Mouse (Mus musculus): ENCODE data around the gene Khdrbs1. TPM values are rescaled to one million over a fixed set of nuclear protein-coding genes. Genes with fewer than 3 reads are reported as not detected.
"Not testable (repeated sequence)": the region's sequence is repeated elsewhere in the genome, so short reads cannot be mapped to it uniquely, and the experiment has no call there.

Khdrbs1 gene
- 92.1 and 122 TPM in 2 replicates for total RNA-seq (2017)

DNA sequence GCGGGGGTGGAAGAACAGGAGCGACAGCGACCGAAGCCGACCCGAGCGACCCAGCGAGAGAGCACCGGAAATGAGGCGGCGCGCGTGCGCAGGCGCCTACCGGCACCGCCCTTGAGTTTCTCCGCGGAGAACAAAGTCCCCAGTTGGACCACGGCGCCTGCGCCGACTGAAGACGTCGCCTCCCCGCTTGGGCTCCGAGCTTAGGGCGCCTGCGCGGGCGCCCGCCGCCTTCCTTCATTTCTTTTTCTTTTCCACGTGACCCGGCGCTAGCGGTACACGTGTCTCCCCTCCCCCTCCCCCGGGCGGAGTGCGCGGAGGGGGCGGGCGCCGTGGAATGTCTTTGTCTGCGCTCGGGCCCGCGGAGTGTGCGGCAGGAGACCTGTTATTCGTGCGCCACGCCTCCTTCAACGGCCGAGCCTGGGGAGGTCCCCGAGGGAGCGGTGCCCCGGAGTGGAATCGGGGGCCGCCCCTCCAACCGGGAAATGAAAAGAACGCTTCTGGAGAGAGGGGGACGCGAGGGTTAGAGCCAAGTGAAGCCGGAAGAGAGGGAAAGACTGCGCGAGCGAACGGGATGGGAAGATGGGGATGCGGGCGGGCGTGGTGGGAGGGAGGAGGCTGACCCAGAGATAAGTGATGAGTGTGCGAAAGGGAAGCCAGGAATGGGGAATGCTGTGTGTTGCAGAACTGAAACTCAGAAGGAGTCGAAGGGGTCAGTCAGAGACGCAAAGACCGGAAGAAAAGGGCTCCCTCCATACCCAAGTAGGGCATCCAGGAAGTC lies at the start of gene Khdrbs1:
Gene Khdrbs1 (minus strand): TSS at position 72 of the 778 bp plus-strand sequence.
- ATAC-seq (replicated peaks in 1 of 2; ENCODE audit: insufficient read depth in 1 of 2, low FRiP score in 2 of 2, low TSS enrichment in 1 of 2, low read depth in 1 of 2, poor library complexity in 2 of 2, severe bottlenecking in 2 of 2), result peak; percentile 81 to 88

GRCm38 (mm10) chr4:129791399-129791798 lies 49.3 kb upstream of the Khdrbs1 start:
- ATAC-seq (replicated peaks in 1 of 2; ENCODE audit: insufficient read depth in 1 of 2, low FRiP score in 2 of 2, low TSS enrichment in 1 of 2, low read depth in 1 of 2, poor library complexity in 2 of 2, severe bottlenecking in 2 of 2), result no peak

- no peak for ATAC-seq (replicated peaks in 1 of 2; ENCODE audit: insufficient read depth in 1 of 2, low FRiP score in 2 of 2, low TSS enrichment in 1 of 2, low read depth in 1 of 2, poor library complexity in 2 of 2, severe bottlenecking in 2 of 2)
Measured at GRCm38 (mm10) chr4:129790475-129790874, 48.4 kb upstream of the Khdrbs1 start.

DNA sequence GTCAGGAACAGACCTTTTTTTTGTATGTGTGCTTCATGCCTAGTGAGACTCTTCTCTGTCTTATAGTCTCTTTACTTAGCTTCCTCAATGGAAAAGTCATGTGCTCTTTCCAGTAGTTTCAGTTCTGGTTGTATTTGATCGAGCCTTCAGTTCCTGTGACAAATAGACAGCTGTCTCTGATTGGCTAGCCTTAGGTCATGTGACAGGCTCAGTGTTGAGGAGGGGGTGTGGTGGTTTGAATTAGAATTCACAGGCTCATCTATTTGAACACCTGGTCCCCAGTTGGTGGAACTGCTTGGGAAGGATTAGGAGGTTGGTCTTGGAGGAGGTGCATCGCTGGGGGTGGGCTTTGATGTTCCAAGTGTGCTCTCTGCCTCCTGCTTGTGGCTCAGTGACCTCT lies 47.5 kb upstream of the Khdrbs1 start:
- no peak for ATAC-seq (replicated peaks in 1 of 2; ENCODE audit: insufficient read depth in 1 of 2, low FRiP score in 2 of 2, low TSS enrichment in 1 of 2, low read depth in 1 of 2, poor library complexity in 2 of 2, severe bottlenecking in 2 of 2)

DNA sequence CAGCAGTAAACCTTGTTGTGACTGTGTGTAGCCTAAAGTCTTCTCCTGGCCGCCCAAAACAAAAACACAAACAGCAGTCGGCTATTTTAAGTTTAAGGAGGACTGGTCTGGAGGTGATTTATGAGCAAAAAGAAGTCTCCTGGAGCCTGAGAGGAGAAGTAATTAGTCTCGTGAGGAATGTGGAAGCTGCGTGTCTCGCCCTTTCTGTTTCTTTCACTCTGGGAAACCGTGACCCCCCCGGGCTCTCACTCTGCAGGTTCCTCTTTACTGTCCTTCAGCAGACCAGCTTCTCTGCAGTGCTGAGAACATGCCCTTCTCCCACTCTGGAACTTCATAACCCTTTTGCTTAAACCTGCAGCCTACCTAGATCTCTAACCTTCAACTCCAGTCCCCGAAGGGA lies 46.6 kb upstream of the Khdrbs1 start:
- ATAC-seq (replicated peaks in 1 of 2; ENCODE audit: insufficient read depth in 1 of 2, low FRiP score in 2 of 2, low TSS enrichment in 1 of 2, low read depth in 1 of 2, poor library complexity in 2 of 2, severe bottlenecking in 2 of 2), result peak; percentile 81

DNA sequence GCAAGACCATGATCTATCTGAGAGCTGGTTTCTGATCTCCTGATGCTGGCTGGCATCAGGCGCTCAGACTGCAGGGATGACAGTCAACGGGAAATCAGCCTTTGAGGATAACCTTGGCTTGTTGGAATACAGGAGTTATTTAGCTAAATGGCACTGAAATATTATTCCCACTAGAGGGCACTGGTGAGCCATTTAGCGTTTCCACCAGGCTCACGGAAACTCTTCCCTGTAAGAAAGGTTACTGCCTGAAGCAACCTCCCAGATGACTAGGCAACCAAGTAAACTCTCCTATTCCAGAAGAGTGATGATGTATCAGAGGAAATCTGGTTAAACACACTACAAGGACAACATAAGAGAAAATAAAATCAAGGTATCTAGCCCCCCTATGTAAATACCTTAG lies 43.1 kb upstream of the Khdrbs1 start:
- peak; percentile 14 to 64; a peak in 2 of 4 replicates for ATAC-seq (replicated peaks in 1 of 2; ENCODE audit: insufficient read depth in 1 of 2, low FRiP score in 2 of 2, low TSS enrichment in 1 of 2, low read depth in 1 of 2, poor library complexity in 2 of 2, severe bottlenecking in 2 of 2)

- ATAC-seq (replicated peaks in 1 of 2; ENCODE audit: insufficient read depth in 1 of 2, low FRiP score in 2 of 2, low TSS enrichment in 1 of 2, low read depth in 1 of 2, poor library complexity in 2 of 2, severe bottlenecking in 2 of 2), result no peak
Measured at GRCm38 (mm10) chr4:129783506-129783905, 41.4 kb upstream of the Khdrbs1 start.

DNA sequence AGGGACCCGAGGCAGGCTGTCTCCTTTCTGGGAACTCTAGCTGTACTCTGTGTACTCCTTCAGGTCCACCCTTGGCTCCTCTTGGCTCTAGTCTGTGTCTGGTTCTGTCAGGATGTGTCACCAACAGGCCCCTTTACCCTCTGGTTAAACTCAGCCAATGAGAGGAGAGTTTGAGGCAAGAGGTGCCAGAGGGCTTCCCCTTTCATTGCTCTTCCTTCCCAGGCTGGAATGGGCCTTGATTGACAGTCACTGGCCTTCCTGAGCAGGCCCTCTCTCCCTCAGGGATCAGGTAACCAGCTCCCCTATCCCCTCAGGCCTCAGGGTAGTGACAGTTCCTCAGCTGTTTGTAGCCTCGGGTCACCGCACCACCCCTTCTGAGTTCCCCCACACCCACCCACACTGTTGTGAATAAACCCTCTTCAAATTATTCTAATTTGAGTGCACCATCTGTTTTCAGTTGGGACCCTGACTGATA lies 40.8 kb upstream of the Khdrbs1 start:
- ATAC-seq (replicated peaks in 1 of 2; ENCODE audit: insufficient read depth in 1 of 2, low FRiP score in 2 of 2, low TSS enrichment in 1 of 2, low read depth in 1 of 2, poor library complexity in 2 of 2, severe bottlenecking in 2 of 2), result no peak

DNA sequence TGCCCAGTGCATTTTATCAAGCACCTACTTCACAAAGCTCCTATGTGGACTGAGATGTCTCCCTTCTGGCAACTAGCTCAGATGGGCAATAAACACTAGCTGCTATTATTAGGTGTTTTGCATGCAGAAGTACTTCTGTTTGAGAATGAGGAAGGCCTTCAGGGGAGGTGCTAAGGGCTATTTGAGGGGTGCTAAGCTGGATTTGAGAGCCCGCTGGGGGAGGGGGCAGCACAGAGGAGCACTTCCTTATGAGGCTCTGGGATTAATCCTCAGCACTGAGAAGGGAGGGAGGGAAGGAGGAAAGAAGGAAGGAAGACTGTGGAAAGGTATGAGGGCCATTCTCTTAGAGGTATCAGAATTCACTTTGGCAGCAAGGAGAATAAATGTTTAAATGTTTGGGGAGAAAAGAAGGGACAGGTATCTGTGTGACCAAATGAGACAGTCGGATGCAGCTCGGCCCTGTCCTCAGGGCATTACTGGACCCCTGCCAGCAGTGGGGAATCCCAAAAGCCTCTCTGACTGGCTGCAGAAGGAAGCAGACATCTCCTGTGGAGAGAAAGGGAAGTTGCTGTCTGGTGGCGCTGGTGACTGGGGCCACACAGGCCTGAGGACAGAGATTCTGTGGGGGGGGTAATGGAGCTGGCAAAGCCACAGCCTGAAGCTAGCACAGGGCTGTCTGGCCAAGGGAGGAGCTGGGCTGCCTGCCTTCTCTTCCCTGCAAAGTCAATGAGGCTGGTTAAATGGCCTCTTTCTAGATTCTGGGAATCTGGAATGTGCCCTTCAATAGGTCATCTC lies 40.0 kb upstream of the Khdrbs1 start:
- peak; percentile 90 to 92 for ATAC-seq (replicated peaks in 1 of 2; ENCODE audit: insufficient read depth in 1 of 2, low FRiP score in 2 of 2, low TSS enrichment in 1 of 2, low read depth in 1 of 2, poor library complexity in 2 of 2, severe bottlenecking in 2 of 2)

- ATAC-seq (replicated peaks in 1 of 2; ENCODE audit: insufficient read depth in 1 of 2, low FRiP score in 2 of 2, low TSS enrichment in 1 of 2, low read depth in 1 of 2, poor library complexity in 2 of 2, severe bottlenecking in 2 of 2), result peak; percentile 51 to 63; a peak in 3 of 4 replicates
Measured at GRCm38 (mm10) chr4:129771672-129772521, 29.8 kb upstream of the Khdrbs1 start.

GRCm38 (mm10) chr4:129771314-129771671 lies 29.2 kb upstream of the Khdrbs1 start:
- ATAC-seq (replicated peaks in 1 of 2; ENCODE audit: insufficient read depth in 1 of 2, low FRiP score in 2 of 2, low TSS enrichment in 1 of 2, low read depth in 1 of 2, poor library complexity in 2 of 2, severe bottlenecking in 2 of 2), result peak in 1 of 2 experiments; percentile 37; a peak in 1 of 4 replicates

- no peak for ATAC-seq (replicated peaks in 1 of 2; ENCODE audit: insufficient read depth in 1 of 2, low FRiP score in 2 of 2, low TSS enrichment in 1 of 2, low read depth in 1 of 2, poor library complexity in 2 of 2, severe bottlenecking in 2 of 2)
Measured at GRCm38 (mm10) chr4:129770600-129770999, 28.5 kb upstream of the Khdrbs1 start.

GRCm38 (mm10) chr4:129768742-129769141 lies 26.6 kb upstream of the Khdrbs1 start:
- not testable (repeated sequence) for ATAC-seq (replicated peaks in 1 of 2; ENCODE audit: insufficient read depth in 1 of 2, low FRiP score in 2 of 2, low TSS enrichment in 1 of 2, low read depth in 1 of 2, poor library complexity in 2 of 2, severe bottlenecking in 2 of 2)

- no peak for ATAC-seq (replicated peaks in 1 of 2; ENCODE audit: insufficient read depth in 1 of 2, low FRiP score in 2 of 2, low TSS enrichment in 1 of 2, low read depth in 1 of 2, poor library complexity in 2 of 2, severe bottlenecking in 2 of 2)
Measured at GRCm38 (mm10) chr4:129767782-129768181, 25.7 kb upstream of the Khdrbs1 start.

- no peak for ATAC-seq (replicated peaks in 1 of 2; ENCODE audit: insufficient read depth in 1 of 2, low FRiP score in 2 of 2, low TSS enrichment in 1 of 2, low read depth in 1 of 2, poor library complexity in 2 of 2, severe bottlenecking in 2 of 2)
Measured at GRCm38 (mm10) chr4:129765351-129765750, 23.2 kb upstream of the Khdrbs1 start.

GRCm38 (mm10) chr4:129762496-129762895 lies 20.4 kb upstream of the Khdrbs1 start:
- not testable (repeated sequence) for ATAC-seq (replicated peaks in 1 of 2; ENCODE audit: insufficient read depth in 1 of 2, low FRiP score in 2 of 2, low TSS enrichment in 1 of 2, low read depth in 1 of 2, poor library complexity in 2 of 2, severe bottlenecking in 2 of 2)

DNA sequence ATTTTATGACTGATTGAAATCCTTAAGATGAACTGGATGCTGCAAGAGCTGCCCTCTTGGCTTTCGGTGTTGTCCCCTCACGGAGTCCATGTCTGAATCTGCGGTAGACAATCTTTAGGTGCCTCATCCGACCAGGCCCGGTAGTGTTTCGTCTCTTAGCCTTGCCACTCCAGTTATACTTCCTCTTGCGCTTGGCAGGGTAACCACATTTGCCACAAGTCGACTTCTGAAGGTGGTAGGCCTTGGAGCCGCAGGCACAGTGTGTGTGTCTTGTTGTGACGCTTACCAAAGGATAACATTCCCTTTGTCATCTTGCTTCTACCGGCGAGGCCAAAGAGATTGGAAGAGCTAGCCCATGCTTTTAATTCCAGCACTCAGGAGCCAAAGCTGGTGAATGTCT lies 19.5 kb upstream of the Khdrbs1 start:
- ATAC-seq (replicated peaks in 1 of 2; ENCODE audit: insufficient read depth in 1 of 2, low FRiP score in 2 of 2, low TSS enrichment in 1 of 2, low read depth in 1 of 2, poor library complexity in 2 of 2, severe bottlenecking in 2 of 2), result peak; percentile 83 to 87
